Mouse (Mus musculus) embryonic fibroblast, embryonic 13.5 days (primary cell): Measurements from ENCODE around the gene Csnk1g2. TPM values are rescaled to one million over a fixed set of nuclear protein-coding genes. Genes with fewer than 3 reads are reported as not detected.

Experiments used
- H3K27ac ChIP-seq: 2 replicates; pipeline ENCODE4 v1.5.1; 2012; ENCODE audit warnings: low read length, control low read depth, inconsistent platforms; ENCODE audit not compliant: insufficient read depth
- H3K4me1 ChIP-seq: 2 replicates; pipeline ENCODE4 v1.6.1; 2011; ENCODE audit warnings: low read length; ENCODE audit not compliant: control insufficient read depth, insufficient read depth
- H3K4me3 ChIP-seq: 2 replicates; pipeline ENCODE4 v1.5.1; 2011; ENCODE audit warnings: mild to moderate bottlenecking, control low read depth, low read length; ENCODE audit not compliant: insufficient read depth
- CTCF ChIP-seq: IDR thresholded peaks from 2 replicates; pipeline ENCODE4 v1.5.1; 2011; ENCODE audit warnings: mild to moderate bottlenecking, control low read depth, low read length, moderate library complexity, borderline replicate concordance; ENCODE audit not compliant: insufficient read depth
- POLR2A ChIP-seq: IDR thresholded peaks from 2 replicates; pipeline ENCODE4 v1.6.1; 2011; ENCODE audit warnings: low read depth, mild to moderate bottlenecking, control low read depth, low read length, moderate library complexity
- polyA plus RNA-seq: library from polyadenylated mRNA; stranded (reverse); fragments of >200 nt; gene quantifications from 2 replicates; pipeline ENCODE4 v1.2.4, GENCODE M21; 2011; ENCODE audit warnings: low read depth; ENCODE audit not compliant: missing spikeins, insufficient read length

The Csnk1g2 gene
- polyA plus RNA-seq, result 92.4 and 105 TPM in 2 replicates

GRCm38 (mm10) chr10:80622661-80623456, at the start of gene Csnk1g2:
TSS of gene Csnk1g2 (plus strand) at chr10:80622838.
- TF ChIP-seq CTCF (no peak), POLR2A (peak; percentile 67)
- H3K4me3 ChIP-seq, result peak within 1 kb of the TSS; percentile 81
- H3K27ac ChIP-seq, result peak within 1 kb of the TSS; percentile 83
- H3K4me1 ChIP-seq, result 0 out of 2 replicates have a peak, but pooled peaks cover 7% of the 10 kb centered on the region

GRCm38 (mm10) chr10:80573944-80574343, 48.7 kb upstream of the Csnk1g2 start:
- no peak overlapping the region for H3K27ac ChIP-seq
- no peak overlapping the region for H3K4me3 ChIP-seq

GRCm38 (mm10) chr10:80574896-80575295, 47.7 kb upstream of the Csnk1g2 start:
- Histone ChIP-seq H3K27ac (no peak overlapping the region), H3K4me1 (no peaks in the 10 kb centered on the region), H3K4me3 (peak overlapping the region; percentile 99)
- TF ChIP-seq POLR2A (no peak), CTCF (no peak)

More at GRCm38 (mm10) chr10:80573944-80574343, 48.7 kb upstream of the Csnk1g2 start:
- TF ChIP-seq CTCF (no peak), POLR2A (no peak)
- no peaks in the 10 kb centered on the region for H3K4me1 ChIP-seq

GRCm38 (mm10) chr10:80575925-80576324, 46.7 kb upstream of the Csnk1g2 start:
- H3K4me1 ChIP-seq, result no peaks in the 10 kb centered on the region
- no peak for TF ChIP-seq POLR2A
- TF ChIP-seq CTCF, result no peak
- no peak overlapping the region for H3K27ac ChIP-seq
- H3K4me3 ChIP-seq, result peak overlapping the region; percentile 99

GRCm38 (mm10) chr10:80576351-80577194, 46.1 kb upstream of the Csnk1g2 start:
- peak overlapping the region; percentile 99 for H3K4me3 ChIP-seq
- no peaks in the 10 kb centered on the region for H3K4me1 ChIP-seq
- TF ChIP-seq CTCF, result no peak
- TF ChIP-seq POLR2A, result 0 out of 2 replicates have a peak, but pooled peaks have one; percentile 44
- H3K27ac ChIP-seq, result peak overlapping the region; percentile 81

GRCm38 (mm10) chr10:80577195-80578130, 45.2 kb upstream of the Csnk1g2 start, which contains the start of gene Klf16:
TSS of gene Klf16 (minus strand) at chr10:80577321.
- peak within 1 kb of the TSS; percentile 99 for H3K4me3 ChIP-seq
- TF ChIP-seq POLR2A (peak; percentile 86), CTCF (no peak)
- peak within 1 kb of the TSS; percentile 92 for H3K27ac ChIP-seq
- H3K4me1 ChIP-seq, result no peaks in the 10 kb centered on the region

GRCm38 (mm10) chr10:80578131-80578750, 44.4 kb upstream of the Csnk1g2 start:
- H3K4me1 ChIP-seq, result no peaks in the 10 kb centered on the region

GRCm38 (mm10) chr10:80578911-80579310, 43.7 kb upstream of the Csnk1g2 start:
- Histone ChIP-seq H3K4me1 (no peaks in the 10 kb centered on the region), H3K27ac (peak overlapping the region; percentile 92; the same call in 1 of the 2 replicates), H3K4me3 (0 out of 2 replicates have a peak overlapping the region, but pooled peaks have one; percentile 3)
- TF ChIP-seq POLR2A (no peak), CTCF (peak; percentile 47; the same call in 1 of the 2 replicates)

More at GRCm38 (mm10) chr10:80578131-80578750, 44.4 kb upstream of the Csnk1g2 start:
- Histone ChIP-seq H3K27ac (peak overlapping the region; percentile 92), H3K4me3 (peak overlapping the region; percentile 28)
- TF ChIP-seq CTCF (peak; percentile 57; the same call in 1 of the 2 replicates), POLR2A (peak; percentile 42)

- H3K27ac ChIP-seq, result no peak overlapping the region
- H3K4me3 ChIP-seq, result no peak overlapping the region
- no peaks in the 10 kb centered on the region for H3K4me1 ChIP-seq
- no peak for TF ChIP-seq CTCF
- TF ChIP-seq POLR2A, result no peak
These were observed 39.6 kb upstream of the Csnk1g2 start for GRCm38 (mm10) chr10:80583047-80583446.
